Mouse (Mus musculus) heart, embryonic 16.5 days (tissue): ENCODE data around the gene Gjb2. TPM values are rescaled to one million over a fixed set of nuclear protein-coding genes. Genes with fewer than 3 reads are reported as not detected.

Experiments
- ATAC-seq: fragments of 200-750 bp; cut with Nextera tagmentation; replicated peaks from 2 replicates; pipeline ENCODE4 v1.8.0; 2017; ENCODE audit warnings: moderate number of reproducible peaks; ENCODE audit not compliant: insufficient read depth, low FRiP score; ENCODE audit errors: extremely low read depth
- H3K27ac ChIP-seq: fragments of 300-500 bp; sonication (generic); 2 replicates; pipeline ENCODE4 v1.5.1; 2014; ENCODE audit warnings: mild to moderate bottlenecking, low read length, control low read depth, moderate library complexity
- H3K27me3 ChIP-seq: fragments of 300-500 bp; sonication (generic); 2 replicates; pipeline ENCODE4 v1.6.1; 2014; ENCODE audit warnings: low read length, mixed read lengths; ENCODE audit not compliant: control insufficient read depth, insufficient read depth
- H3K36me3 ChIP-seq: fragments of 300-500 bp; sonication (generic); 2 replicates; pipeline ENCODE4 v1.6.1; 2014; ENCODE audit not compliant: control insufficient read depth, insufficient read depth
- H3K4me1 ChIP-seq: fragments of 300-500 bp; sonication (generic); 2 replicates; pipeline ENCODE4 v1.6.1; 2014; ENCODE audit warnings: low read length, mixed read lengths; ENCODE audit not compliant: control insufficient read depth, insufficient read depth
- H3K4me2 ChIP-seq: fragments of 300-500 bp; sonication (generic); 2 replicates; pipeline ENCODE4 v1.6.1; 2014; ENCODE audit warnings: low read depth, mild to moderate bottlenecking, control low read depth, low read length
- H3K4me3 ChIP-seq: fragments of 300-500 bp; sonication (generic); 2 replicates; pipeline ENCODE4 v1.5.1; 2014; ENCODE audit warnings: mild to moderate bottlenecking, control low read depth, low read length
- H3K9ac ChIP-seq: fragments of 300-500 bp; sonication (generic); 2 replicates; pipeline ENCODE4 v1.6.1; 2014; ENCODE audit warnings: low read length, control low read depth
- H3K9me3 ChIP-seq: fragments of 300-500 bp; sonication (generic); replicated peaks from 2 replicates; pipeline ENCODE4 v1.6.1; 2016; ENCODE audit warnings: low read length; ENCODE audit not compliant: control insufficient read depth
- WGBS: fragments of 180-500 bp; shearing (Covaris S2); extraction: QIAGEN DNeasy Blood & Tissue Kit; methylation state at CpG from one replicate; pipeline ENCODE4 v1.1.7; 2014; 5-methylcytosine and 5-hydroxymethylcytosine counted together
- polyA plus RNA-seq: library from polyadenylated mRNA; unstranded; fragments of >200 nt; fragmentation: Nextera tagmentation; extraction: Ambion mirVana; gene quantifications from 2 replicates; pipeline ENCODE4 v1.2.1, GENCODE M21; 2015

The Gjb2 gene
- polyA plus RNA-seq, 1 experiment from 2014 or later: 0.28 TPM

GRCm38 (mm10) chr14:57107916-57108315, 3.4 kb upstream of the Gjb2 start:
- peaks cover 4% of the 10 kb centered on the region for H3K4me1 ChIP-seq
- no peaks in the 10 kb centered on the region for H3K36me3 ChIP-seq
- H3K27ac ChIP-seq: no peak overlapping the region
- WGBS: 61% methylated on average over 5 of the region's 5 CpGs
- ATAC-seq: no peak
- H3K4me2 ChIP-seq: no peak overlapping the region
- peaks cover 56% of the 10 kb centered on the region for H3K27me3 ChIP-seq
- no peak overlapping the region for H3K9ac ChIP-seq
- H3K9me3 ChIP-seq: no peaks in the 10 kb centered on the region
- H3K4me3 ChIP-seq: no peak overlapping the region

- Histone ChIP-seq H3K27ac (no peak overlapping the region), H3K4me2 (no peak overlapping the region), H3K4me3 (no peak overlapping the region), H3K27me3 (peaks cover 64% of the 10 kb centered on the region), H3K36me3 (no peaks in the 10 kb centered on the region), H3K4me1 (peaks cover 4% of the 10 kb centered on the region), H3K9ac (no peak overlapping the region), H3K9me3 (no peaks in the 10 kb centered on the region)
- ATAC-seq: no peak
- WGBS: 71% methylated on average over 8 of the region's 8 CpGs
Measured at GRCm38 (mm10) chr14:57107091-57107490, 2.6 kb upstream of the Gjb2 start.

GRCm38 (mm10) chr14:57105721-57106120, 1.2 kb upstream of the Gjb2 start:
- no peak overlapping the region for H3K4me2 ChIP-seq

GRCm38 (mm10) chr14:57105111-57105510, 609 bp upstream of the Gjb2 start:
- peaks cover 60% of the 10 kb centered on the region for H3K27me3 ChIP-seq
- peak overlapping the region; percentile 72 for H3K4me3 ChIP-seq
- peak overlapping the region; percentile 100 for H3K4me2 ChIP-seq
- no peaks in the 10 kb centered on the region for H3K9me3 ChIP-seq
- H3K27ac ChIP-seq: no peak overlapping the region
- H3K9ac ChIP-seq: no peak overlapping the region
- H3K36me3 ChIP-seq: no peaks in the 10 kb centered on the region
- WGBS: 18% methylated on average over 14 of the region's 14 CpGs
- no peak for ATAC-seq
- H3K4me1 ChIP-seq: peaks cover 4% of the 10 kb centered on the region

More at GRCm38 (mm10) chr14:57105721-57106120, 1.2 kb upstream of the Gjb2 start:
- Histone ChIP-seq H3K4me3 (no peak overlapping the region), H3K9me3 (no peaks in the 10 kb centered on the region), H3K27ac (no peak overlapping the region), H3K9ac (no peak overlapping the region), H3K36me3 (no peaks in the 10 kb centered on the region), H3K27me3 (peaks cover 60% of the 10 kb centered on the region), H3K4me1 (peaks cover 4% of the 10 kb centered on the region)
- no peak for ATAC-seq
- 46% methylated on average over 11 of the region's 11 CpGs for WGBS

- Histone ChIP-seq H3K9me3 (no peaks in the 10 kb centered on the region), H3K27ac (no peak overlapping the region), H3K4me1 (peaks cover 4% of the 10 kb centered on the region), H3K27me3 (peaks cover 57% of the 10 kb centered on the region), H3K36me3 (no peaks in the 10 kb centered on the region), H3K4me3 (peak overlapping the region; percentile 72), H3K9ac (peak overlapping the region; percentile 66), H3K4me2 (peak overlapping the region; percentile 100)
- ATAC-seq: no peak
- WGBS: 5% methylated on average over 22 of the region's 22 CpGs
Measured at GRCm38 (mm10) chr14:57103711-57104105, 794 bp downstream of the Gjb2 start.

- ATAC-seq: no peak
- Histone ChIP-seq H3K36me3 (no peaks in the 10 kb centered on the region), H3K9ac (no peak overlapping the region), H3K4me2 (no peak overlapping the region), H3K4me1 (peaks cover 4% of the 10 kb centered on the region), H3K9me3 (no peaks in the 10 kb centered on the region), H3K27ac (no peak overlapping the region), H3K4me3 (no peak overlapping the region), H3K27me3 (peaks cover 57% of the 10 kb centered on the region)
- 66% methylated on average over 6 of the region's 6 CpGs for WGBS
Measured at GRCm38 (mm10) chr14:57103121-57103520, 1.4 kb downstream of the Gjb2 start.

- no peak overlapping the region for H3K4me2 ChIP-seq
- H3K27me3 ChIP-seq: peaks cover 50% of the 10 kb centered on the region
- H3K36me3 ChIP-seq: no peaks in the 10 kb centered on the region
- H3K4me1 ChIP-seq: peaks cover 4% of the 10 kb centered on the region
- H3K27ac ChIP-seq: no peak overlapping the region
- H3K4me3 ChIP-seq: no peak overlapping the region
- H3K9me3 ChIP-seq: no peaks in the 10 kb centered on the region
- no peak for ATAC-seq
- H3K9ac ChIP-seq: no peak overlapping the region
- WGBS: 82% methylated on average over 7 of the region's 7 CpGs
Measured at GRCm38 (mm10) chr14:57101623-57102022, 2.9 kb downstream of the Gjb2 start.

GRCm38 (mm10) chr14:57095855-57096254, 8.6 kb downstream of the Gjb2 start:
- H3K27me3 ChIP-seq: 0 out of 2 replicates have a peak, but pooled peaks cover 2% of the 10 kb centered on the region
- ATAC-seq: no peak
- H3K4me2 ChIP-seq: no peak overlapping the region
- H3K4me3 ChIP-seq: no peak overlapping the region
- no peak overlapping the region for H3K9ac ChIP-seq
- H3K36me3 ChIP-seq: no peaks in the 10 kb centered on the region
- no peak overlapping the region for H3K27ac ChIP-seq
- H3K9me3 ChIP-seq: no peaks in the 10 kb centered on the region
- 53% methylated on average over 4 of the region's 4 CpGs for WGBS
- H3K4me1 ChIP-seq: no peaks in the 10 kb centered on the region

GRCm38 (mm10) chr14:57093029-57093428, 11.5 kb downstream of the Gjb2 start:
- 10% methylated on average over 7 of the region's 8 CpGs for WGBS
- no peak overlapping the region for H3K4me3 ChIP-seq
- H3K9ac ChIP-seq: no peak overlapping the region
- no peaks in the 10 kb centered on the region for H3K4me1 ChIP-seq
- no peaks in the 10 kb centered on the region for H3K36me3 ChIP-seq
- no peak overlapping the region for H3K4me2 ChIP-seq
- no peaks in the 10 kb centered on the region for H3K9me3 ChIP-seq
- no peak for ATAC-seq
- no peaks in the 10 kb centered on the region for H3K27me3 ChIP-seq
- H3K27ac ChIP-seq: no peak overlapping the region
